Mouse (Mus musculus) layer of hippocampus, adult 2 months (tissue): ENCODE data around the gene Zfp791. TPM values are rescaled to one million over a fixed set of nuclear protein-coding genes. Genes with fewer than 3 reads are reported as not detected.

ENCODE experiments used
- DNase-seq, 2 experiments: peaks; one replicate each; pipeline ENCODE4 v3.0.0; 2022; ENCODE audit warnings: low spot score in 2 of 2
- H3K27ac ChIP-seq: fragments of 200-600 bp; 2 replicates; pipeline ENCODE4 v1.8.1; 2022
- H3K4me3 ChIP-seq: fragments of 200-600 bp; 2 replicates; pipeline ENCODE4 v1.8.1; 2022; ENCODE audit warnings: mild to moderate bottlenecking
- CTCF ChIP-seq: fragments of 200-600 bp; conservative IDR thresholded peaks from 2 replicates; pipeline ENCODE4 v1.8.1; 2022; ENCODE audit warnings: antibody characterized with exemption, mild to moderate bottlenecking, moderate library complexity
- total RNA-seq, 2 experiments: library from RNA; stranded (reverse); gene quantifications; 2 replicates each; pipeline ENCODE4 v1.2.3; 2021

Gene Zfp791
- total RNA-seq, 2 experiments from 2014 or later: 7.8 to 8.6 TPM

GRCm38 (mm10) chr8:85076993-85077392, 45.9 kb downstream of the Zfp791 start:
- peak overlapping the region; percentile 7; the same call in 1 of the 2 replicates for H3K27ac ChIP-seq
- TF ChIP-seq CTCF: peak; percentile 99
- DNase-seq: peak; percentile 83 to 85
- H3K4me3 ChIP-seq: no peak overlapping the region

GRCm38 (mm10) chr8:85076001-85076400, 46.9 kb downstream of the Zfp791 start:
- H3K4me3 ChIP-seq: no peak overlapping the region
- TF ChIP-seq CTCF: peak; percentile 73
- peak in 1 of 2 experiments; percentile 56 for DNase-seq
- H3K27ac ChIP-seq: no peak overlapping the region

GRCm38 (mm10) chr8:85074617-85075016, 48.3 kb downstream of the Zfp791 start:
- DNase-seq: no peak
- Histone ChIP-seq H3K27ac (no peak overlapping the region), H3K4me3 (no peak overlapping the region)
- TF ChIP-seq CTCF: no peak

- Histone ChIP-seq H3K27ac (no peak overlapping the region), H3K4me3 (no peak overlapping the region)
- TF ChIP-seq CTCF: no peak
- no peak for DNase-seq
Measured at GRCm38 (mm10) chr8:85074167-85074566, 48.7 kb downstream of the Zfp791 start.

- 0 out of 2 replicates have a peak overlapping the region, but pooled peaks have one; percentile 1 for H3K27ac ChIP-seq
- no peak for TF ChIP-seq CTCF
Measured at GRCm38 (mm10) chr8:85073041-85073612, 49.8 kb downstream of the Zfp791 start.

GRCm38 (mm10) chr8:85072364-85072929, 50.4 kb downstream of the Zfp791 start:
- H3K27ac ChIP-seq: peak overlapping the region; percentile 93
- no peak for TF ChIP-seq CTCF
- DNase-seq: no peak
- H3K4me3 ChIP-seq: peak overlapping the region; percentile 92

More at GRCm38 (mm10) chr8:85073041-85073612, 49.8 kb downstream of the Zfp791 start:
- DNase-seq: no peak
- H3K4me3 ChIP-seq: no peak overlapping the region

- peak; percentile 43 for TF ChIP-seq CTCF
- Histone ChIP-seq H3K27ac (peak within 1 kb of the TSS; percentile 93), H3K4me3 (peak within 1 kb of the TSS; percentile 92)
- peak; percentile 88 to 92 for DNase-seq
Measured at GRCm38 (mm10) chr8:85071514-85072281, 51.2 kb downstream of the Zfp791 start, which contains the start of gene Dhps. TSS of gene Dhps (plus strand) at chr8:85071757.

GRCm38 (mm10) chr8:85071041-85071440, 51.9 kb downstream of the Zfp791 start:
- DNase-seq: no peak
- TF ChIP-seq CTCF: no peak
- Histone ChIP-seq H3K27ac (peak overlapping the region; percentile 93), H3K4me3 (peak overlapping the region; percentile 92)

- no peak for TF ChIP-seq CTCF
- DNase-seq: no peak
- H3K27ac ChIP-seq: no peak within 1 kb of the TSS
- H3K4me3 ChIP-seq: no peak within 1 kb of the TSS
Measured at GRCm38 (mm10) chr8:85067982-85068381, 54.9 kb downstream of the Zfp791 start, which contains the start of gene Gm5741. TSS of gene Gm5741 (minus strand) at chr8:85067982.

GRCm38 (mm10) chr8:85067155-85067554, 55.7 kb downstream of the Zfp791 start:
- no peak for TF ChIP-seq CTCF
- no peak for DNase-seq
- no peak overlapping the region for H3K27ac ChIP-seq

GRCm38 (mm10) chr8:85065213-85065612, 57.7 kb downstream of the Zfp791 start:
- TF ChIP-seq CTCF: no peak
- Histone ChIP-seq H3K27ac (no peak overlapping the region), H3K4me3 (no peak overlapping the region)
- DNase-seq: no peak

More at GRCm38 (mm10) chr8:85067155-85067554, 55.7 kb downstream of the Zfp791 start:
- no peak overlapping the region for H3K4me3 ChIP-seq

- no peak for TF ChIP-seq CTCF
- Histone ChIP-seq H3K27ac (no peak overlapping the region), H3K4me3 (no peak overlapping the region)
- DNase-seq: no peak
Measured at GRCm38 (mm10) chr8:85062603-85063002, 60.3 kb downstream of the Zfp791 start.
